Mouse (Mus musculus) layer of hippocampus, adult 11-12 months (tissue): ENCODE results near the gene Epha7.

Experiments used
- DNase-seq: peaks from one replicate; pipeline ENCODE4 v3.0.0; 2022; ENCODE audit warnings: low spot score

Epha7 gene

DNA sequence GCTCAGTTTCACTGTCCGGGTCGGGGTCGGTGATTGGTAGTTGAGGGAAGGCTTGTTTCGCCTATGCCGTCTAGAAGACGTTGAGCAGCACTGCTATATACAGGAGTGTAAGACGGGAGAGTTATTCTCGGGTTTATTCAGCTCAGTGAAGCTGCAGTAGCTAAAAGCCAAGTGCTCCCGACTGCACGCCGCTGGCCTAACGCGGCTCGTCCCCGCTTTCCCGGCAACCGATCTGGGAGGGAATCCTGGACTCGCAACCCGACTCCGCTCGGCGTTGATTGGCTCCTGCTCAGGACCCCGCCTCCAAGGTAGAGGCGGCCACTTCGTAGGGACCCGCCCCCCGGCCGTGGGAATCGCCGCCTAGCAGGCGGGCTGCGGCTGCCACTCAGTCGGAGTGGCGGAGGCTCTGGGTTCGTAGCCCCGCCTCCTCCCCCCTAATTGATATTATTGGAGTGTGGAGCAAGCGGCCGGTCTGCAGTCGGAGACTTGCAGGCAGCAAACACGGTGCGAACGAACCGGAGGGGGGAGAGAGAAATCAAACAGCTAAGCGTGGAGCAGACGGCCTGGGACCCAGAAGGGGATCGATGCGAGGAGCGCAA, at the start of gene Epha7:
Gene Epha7, plus strand, starts transcription at position 441 of the 599 bp plus-strand sequence.
- peak; percentile 93 for DNase-seq

DNA sequence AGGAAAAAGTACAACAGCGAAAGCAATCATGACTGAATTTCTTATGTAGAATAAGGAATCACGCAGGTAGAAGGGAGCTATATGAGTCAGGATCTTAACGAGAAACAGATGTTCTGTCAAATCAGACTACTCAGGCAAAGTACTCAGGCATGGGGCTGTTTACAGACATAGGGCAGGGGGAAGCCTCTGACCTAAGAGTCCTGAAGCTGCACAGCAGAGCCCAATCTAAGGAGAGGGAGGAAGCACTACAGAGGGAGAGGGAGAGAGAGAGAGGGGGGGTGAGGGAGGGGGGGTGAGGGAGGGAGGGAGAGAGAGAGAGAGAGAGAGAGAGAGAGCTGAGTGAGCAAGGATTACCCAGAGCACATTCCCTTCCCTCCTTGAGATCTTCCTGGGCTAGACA, 29.0 kb upstream of the Epha7 start:
- no peak for DNase-seq

DNA sequence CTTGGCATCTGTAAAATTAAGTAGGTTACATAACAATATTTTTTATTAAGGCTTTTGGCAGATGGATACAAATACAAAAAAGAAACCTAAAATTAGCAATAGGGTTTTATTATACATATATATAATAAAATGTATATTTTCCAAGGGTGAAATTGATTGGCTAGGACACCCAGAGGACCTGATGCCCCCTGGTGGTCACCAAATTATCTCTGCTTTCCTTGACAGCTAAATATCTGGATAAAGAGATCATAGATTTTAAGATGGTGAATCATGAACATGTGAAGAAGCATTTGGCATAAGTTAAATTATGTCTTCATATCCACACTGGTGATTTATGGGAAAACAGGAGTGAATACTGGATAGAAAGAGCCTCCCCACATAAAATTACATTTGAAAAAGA, 4.1 kb upstream of the Epha7 start:
- DNase-seq, result peak; percentile 45

DNA sequence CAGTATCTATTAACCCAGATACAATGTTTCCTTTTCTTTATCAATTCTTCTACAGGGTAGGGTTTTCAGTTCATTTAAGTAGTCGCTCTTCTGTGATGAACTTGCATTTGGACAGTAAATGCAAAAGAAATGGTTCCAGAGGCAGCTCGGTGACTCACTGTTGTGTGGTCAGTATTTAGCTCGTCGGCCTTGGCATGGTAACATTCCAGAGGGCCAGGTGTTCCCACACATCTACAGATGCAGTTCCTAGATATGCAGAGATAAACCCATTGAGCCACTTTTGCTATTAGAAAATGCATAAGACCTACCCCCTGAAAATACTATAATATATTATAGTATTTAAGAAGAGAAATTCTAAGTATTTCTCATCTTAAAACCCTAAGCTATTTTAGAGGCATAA, 3.2 kb upstream of the Epha7 start:
- no peak for DNase-seq

DNA sequence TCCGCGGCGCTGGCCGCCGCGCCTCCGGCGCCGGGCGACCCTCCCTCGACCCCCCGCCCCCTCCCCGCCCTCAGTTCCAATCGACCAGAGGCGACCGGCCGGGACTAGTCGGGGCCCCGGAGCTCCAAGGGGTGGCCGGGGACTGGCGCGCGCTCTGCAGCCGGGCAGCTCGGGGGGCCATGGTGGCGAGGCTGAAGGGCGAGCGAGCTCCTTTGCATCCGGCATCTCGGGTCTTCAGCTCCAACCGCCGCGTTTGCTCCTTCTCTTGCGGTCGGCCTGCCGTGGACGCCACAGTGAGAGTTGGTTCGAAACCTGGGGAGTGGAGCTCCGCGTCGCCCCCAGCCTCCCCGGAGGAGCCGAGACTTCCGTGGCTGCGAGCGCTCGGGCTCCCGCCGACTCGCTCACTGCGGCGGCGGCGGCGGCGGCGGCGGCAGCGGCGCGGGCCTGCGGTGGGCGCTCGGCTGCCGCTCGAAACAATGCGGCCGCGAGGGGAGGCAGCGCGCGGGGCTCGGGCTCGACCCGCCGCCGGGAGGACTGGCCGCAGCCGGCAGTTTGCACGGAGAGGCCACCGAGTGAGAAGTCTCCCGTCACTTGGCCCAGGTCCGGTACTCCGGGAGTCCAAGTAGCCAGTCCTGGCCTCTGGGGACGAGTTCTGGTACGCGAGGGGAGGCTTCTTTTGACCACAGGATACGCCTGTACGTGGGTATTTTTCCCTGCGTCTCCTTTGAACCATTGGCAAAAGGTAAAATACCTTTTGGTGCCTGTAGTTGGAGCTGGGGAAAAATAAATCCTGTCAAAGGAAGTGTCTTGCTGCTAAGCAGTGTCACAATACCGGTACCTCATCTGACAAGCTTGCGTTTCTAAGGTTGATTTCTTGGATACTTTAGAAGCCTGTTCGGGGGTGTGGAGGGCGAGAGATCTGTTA, 882 bp downstream of the Epha7 start:
- DNase-seq, result peak; percentile 18

DNA sequence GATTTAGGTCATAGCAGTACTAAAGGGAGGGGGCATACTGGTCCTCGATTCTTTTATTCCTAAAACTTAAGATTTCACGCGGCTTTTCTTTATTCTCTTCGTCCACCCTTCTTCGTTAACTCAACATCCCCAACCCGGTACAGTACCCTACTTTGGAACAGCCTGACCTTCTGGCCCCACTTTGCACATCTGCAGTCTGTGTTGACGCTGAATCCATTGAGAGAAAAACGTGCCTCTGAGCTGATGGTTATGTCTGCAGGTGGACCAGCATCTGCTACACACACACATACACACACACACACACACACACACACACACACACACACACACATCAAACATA, 1.5 kb downstream of the Epha7 start:
- DNase-seq, result no peak

DNA sequence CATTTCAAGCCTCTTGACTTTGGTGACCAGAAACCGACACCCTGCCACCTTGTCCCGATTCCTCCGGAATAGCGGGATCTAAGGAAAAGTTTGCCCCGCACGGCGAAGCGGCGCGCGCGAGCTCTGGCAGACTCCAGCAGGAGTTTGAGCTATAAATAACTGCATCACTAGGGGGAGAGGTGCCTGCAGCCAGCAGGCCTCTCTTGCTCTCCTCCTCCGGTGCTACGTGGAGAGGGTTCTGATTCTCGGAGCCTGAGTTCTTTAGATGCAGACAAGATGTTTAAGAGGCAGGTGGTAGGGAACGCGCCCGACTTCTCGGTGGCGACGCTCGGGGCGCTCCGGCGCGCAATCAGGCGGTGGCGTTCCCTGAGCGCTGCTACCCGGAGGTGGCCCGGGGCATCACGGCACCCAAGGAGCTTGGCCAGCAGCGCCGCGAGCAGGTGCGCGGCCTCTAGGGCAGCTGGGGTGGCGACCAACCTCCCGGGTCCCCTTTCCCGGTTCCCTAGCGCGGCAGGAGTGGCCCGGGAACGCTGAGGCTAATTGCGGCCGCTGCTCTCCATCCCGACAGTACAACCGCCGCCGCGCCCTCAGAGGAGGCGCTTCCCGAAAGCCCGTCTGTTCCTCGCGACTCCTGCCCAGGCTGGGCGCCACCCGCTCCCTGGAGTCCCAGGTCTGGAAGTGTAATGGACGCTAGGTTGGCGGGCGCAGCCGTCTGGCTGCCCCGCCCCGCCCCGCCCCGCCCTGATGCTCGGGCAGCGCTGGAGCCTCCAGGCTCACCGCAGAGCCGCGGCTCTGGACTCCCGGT, 2.1 kb downstream of the Epha7 start:
- peak; percentile 45 for DNase-seq

DNA sequence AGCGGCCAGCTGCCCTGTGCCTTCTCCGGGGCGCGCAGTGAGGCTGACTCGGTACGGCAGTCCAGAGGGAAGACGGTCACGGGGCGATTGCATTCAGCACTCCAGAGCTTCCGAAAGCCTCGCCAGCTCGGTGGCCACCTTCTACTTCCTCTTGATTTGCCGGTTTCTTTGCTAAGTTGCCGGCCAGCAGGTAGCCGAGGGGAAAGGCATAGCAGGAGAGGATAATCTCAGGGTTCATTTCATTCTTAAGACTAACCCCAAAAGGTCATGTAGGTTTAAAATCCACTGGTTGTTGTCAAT, 2.6 kb downstream of the Epha7 start:
- DNase-seq, result no peak

DNA sequence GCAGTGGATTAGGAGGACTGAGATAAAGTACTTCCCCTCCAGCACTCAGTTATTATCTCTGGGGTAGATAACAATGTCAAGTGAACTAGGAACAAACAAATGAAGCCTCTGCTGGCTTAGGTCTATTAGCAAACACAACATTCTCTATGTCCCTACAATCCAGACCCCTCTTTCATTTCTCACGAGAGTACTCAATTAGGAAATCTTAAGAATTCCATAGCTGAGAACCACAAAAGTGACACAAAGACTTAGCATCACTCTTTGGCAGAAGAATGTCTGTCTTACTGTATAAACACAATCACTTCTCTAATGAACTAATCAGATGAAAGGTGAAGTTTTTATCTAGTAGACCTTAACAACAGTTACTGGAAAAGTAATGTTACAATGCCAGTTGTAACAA, 10.7 kb downstream of the Epha7 start:
- DNase-seq, result no peak

DNA sequence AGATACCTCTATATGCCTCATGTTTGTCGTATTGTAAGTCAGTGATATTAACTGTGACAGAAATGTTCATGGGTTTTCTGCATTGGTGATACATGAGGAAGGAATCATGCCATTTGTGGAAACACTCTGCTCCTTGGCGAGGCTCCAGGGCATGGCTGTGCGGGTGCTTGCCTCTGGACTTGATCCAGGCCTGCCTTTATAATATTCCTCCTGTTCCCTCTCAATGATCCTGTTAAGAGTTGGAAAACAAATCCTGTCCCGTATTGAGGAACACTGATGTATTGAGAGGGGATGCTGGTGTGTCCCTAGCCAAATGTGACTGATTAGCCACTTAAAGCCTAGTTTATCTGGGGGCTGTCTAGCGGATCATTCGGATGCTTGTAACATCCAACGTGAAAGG, 11.7 kb downstream of the Epha7 start:
- DNase-seq, result no peak

DNA sequence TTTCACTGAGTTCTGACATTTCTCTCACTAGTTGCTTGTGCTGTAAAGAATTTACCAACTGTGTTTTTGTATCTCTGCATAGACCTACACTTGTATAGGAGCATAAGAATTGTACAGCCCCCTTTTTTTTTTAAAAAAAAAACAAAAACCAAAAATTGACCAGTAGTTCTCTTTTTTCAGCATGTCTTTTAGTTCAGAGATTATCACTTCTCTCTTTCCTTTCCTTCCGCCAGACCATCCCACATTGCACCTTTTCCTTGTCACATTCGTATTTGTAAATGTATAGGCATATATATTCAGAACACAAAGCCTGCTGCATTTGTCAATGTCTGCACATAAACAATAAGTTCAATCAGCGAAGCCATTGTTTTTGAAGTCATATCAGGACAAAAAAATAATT, 24.7 kb downstream of the Epha7 start:
- DNase-seq, result no peak

DNA sequence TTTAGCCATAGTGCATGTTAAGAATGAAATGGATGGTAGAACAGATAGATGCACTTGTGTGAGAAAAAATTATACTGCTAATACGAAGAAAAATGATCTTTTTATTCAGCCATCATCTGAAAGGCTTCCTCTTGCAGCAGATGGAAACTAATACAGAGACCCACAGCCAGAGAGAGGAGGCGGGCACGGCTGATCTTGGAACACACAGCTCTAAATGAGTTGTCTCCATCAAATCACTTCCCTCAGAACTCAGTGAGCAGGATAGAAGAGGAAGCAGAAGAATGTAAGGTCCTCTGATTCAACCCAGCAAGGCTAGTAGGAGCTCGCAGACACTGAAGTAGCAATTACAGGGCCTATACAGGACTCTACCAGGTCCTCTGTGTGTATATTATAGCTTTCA, 33.4 kb downstream of the Epha7 start:
- no peak for DNase-seq

DNA sequence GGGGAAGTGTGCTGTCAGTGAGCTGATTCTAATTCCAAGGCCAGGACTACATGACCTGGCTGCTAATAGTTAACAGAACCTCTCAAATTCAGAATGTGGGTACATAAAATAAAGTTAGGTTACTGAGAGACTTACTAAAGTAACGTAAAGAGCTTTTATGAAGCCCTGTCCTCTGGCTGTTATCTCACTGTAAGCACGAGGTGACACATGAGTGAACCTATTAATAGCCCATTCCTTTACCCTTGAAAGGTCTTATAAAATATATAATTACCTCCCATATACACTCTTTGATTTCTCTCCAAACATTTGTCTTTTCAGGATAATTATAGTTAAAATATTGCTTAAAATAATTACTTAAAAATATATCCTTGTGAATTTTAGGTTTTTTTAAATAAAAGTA, 37.5 kb downstream of the Epha7 start:
- DNase-seq, result no peak

DNA sequence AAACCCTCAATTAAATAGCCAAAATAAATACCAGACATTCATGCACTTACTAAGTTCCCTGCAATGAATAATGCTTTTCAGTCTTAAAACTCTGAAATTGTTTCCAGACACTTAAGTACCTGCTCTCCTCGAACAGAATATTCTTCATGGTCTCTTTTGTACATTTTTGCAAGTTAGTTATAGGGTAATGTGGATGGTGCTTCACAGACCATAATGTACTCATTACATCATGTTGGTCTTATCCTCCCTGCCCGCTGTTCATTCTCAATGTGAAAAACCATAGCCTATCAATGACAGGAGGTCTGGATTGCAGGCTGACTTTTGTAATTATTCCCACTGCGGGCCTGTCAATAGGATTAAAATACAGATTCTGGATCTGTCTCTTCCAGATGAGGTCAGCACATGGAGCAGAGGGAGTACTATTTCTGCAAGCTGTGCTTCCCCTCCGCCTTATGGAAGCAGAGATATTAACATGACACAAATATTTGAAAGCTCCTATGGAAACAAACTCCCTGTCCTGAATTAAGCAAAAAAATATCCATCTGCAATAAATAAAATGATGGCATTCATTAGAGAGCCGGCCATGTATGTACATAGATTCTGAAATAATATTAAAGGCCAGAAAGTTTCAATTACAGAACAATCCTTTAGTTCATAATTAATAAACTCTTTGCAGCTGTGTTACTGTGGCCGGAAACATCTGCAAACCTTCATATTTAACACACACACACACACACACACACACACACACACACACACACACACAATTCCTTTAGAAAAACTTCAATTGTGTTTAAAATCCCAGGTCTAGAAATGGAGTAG, 50.1 kb downstream of the Epha7 start:
- DNase-seq, result no peak

DNA sequence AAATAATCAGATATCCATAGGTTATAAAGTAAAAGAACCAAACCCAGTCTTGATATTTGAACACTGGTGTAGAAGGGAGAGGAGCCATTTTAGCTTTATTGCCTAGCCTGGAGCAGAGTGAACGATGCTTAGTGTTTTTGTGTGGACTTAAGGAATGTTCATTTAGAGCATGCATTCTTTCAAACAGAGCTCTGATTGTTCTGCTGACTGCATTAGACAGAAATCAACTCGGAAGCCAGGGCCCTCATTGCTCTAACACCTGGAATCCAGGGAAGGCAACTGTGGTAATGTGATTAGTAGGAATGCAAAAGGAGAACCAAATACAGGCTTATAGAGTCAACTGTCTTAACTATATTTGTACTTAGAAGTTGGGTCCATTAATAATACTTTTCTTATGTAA, 53.5 kb downstream of the Epha7 start:
- DNase-seq, result no peak

DNA sequence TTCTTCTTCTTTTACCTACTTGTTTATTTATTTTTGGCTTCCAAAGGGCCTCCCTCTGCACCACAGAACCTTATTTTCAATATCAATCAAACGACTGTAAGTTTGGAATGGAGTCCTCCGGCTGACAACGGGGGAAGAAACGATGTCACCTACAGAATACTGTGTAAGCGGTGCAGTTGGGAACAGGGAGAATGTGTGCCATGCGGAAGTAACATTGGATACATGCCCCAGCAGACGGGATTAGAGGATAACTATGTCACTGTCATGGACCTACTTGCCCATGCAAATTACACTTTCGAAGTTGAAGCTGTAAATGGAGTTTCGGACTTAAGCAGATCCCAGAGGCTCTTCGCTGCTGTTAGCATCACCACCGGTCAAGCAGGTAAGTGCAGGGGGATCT, 58.7 kb downstream of the Epha7 start:
- DNase-seq, result no peak

DNA sequence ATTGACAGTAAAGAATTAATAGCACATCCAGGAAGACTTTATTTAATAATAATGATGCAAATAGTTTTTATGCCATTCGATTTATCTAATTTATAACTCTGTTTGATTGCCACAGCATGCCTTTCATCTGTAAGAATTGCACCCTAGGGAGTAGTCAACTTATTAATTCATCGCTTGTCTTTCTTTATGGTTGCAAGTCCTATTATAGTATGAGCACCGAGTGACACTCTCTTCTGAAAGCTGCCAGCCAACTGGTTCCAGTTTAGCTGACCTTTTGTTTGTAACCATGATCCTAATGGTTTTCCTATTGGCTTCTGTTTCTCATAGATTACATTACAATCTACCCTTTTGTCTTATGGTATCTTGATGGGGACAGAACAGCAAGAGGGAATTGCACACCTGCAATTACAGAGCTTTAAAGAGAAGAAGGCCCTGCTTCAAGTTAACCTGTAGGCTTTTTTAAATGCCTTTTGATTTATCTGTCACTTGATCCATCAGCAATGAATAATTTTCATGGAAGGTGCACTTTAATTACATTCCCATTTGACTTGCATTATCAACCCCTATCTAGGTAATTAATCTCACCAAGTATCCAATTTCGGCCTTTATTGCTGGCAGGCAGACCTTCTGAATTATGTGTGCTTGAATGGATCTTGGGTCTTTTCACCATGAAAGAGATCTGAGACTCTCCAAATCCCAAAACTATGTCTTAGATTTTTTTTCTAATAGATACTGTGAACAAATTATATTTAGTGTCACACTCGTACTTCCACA, 68.5 kb downstream of the Epha7 start:
- DNase-seq, result no peak

DNA sequence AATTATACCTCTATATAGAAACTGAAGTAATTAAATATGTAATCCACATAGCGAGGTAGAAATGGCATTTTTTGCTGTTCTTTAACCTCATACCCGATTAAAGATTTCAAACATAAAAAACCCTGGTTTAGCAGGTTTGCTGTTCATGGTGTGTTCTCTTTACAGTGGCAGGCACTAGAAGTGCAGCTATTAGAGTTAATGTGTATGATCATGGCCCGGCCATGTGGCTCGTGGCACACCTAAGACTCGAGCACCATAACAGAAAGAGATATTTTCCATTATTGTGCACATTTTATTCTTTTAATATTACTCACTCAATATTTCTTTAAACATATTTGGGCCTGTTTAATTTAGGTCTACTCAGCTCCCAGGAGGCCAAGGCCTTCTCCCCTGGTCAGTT, 76.7 kb downstream of the Epha7 start:
- no peak for DNase-seq

DNA sequence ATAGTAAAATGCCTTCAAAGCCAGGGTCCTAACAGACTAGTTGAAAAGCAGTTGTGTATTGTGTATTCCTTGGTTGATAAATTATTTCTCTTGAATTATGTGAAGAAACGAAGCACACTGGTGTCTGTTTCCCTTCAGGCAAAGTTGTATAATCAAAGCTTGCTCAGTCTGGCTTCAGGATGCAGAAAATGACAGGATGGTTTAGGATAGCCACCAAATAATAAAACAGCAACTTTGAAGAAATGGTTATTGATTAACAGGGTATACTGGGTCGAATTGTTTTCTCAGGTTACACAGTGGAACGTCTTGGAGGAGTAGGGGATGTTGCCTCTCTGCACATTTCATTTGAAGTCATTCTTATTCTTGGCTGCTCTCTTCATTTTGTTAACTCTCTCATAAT, 77.2 kb downstream of the Epha7 start:
- no peak for DNase-seq

DNA sequence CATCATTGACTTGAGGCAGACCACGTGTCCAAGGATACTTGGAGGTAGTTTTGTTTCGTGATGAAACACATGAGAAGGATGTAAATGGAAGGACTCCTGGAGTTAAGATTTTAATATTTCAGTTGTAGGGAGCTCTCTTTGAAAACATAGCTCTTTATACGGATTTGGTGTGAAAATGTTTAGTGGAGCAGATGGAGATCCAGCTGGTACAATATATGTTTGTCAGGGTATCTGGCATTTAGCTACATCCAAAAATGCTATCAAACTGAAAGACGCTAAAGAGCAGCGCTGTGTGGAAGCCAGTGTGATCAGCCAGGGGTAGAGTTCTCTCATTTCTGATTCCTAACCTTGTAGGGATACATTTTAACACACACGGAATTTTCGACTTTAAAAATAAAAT, 82.5 kb downstream of the Epha7 start:
- DNase-seq, result peak; percentile 63

DNA sequence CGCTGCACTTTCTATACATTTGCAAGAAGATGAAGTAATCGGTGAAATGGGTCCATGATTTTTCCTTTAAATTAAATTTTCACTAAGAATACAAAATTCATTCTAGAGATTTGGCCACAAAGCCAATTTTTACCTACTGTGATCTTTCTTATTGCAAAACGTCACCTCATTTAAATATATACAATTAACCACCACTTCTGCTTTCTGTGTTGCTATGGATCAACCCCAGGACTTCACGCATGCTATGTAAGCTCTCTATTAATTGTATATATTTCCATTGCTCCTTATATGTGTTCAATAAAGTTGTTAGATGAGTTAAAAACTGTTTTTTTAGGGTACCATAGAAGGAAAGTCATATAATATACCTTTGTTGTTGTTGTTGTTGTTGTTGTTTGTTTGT, 86.4 kb downstream of the Epha7 start:
- DNase-seq, result no peak

DNA sequence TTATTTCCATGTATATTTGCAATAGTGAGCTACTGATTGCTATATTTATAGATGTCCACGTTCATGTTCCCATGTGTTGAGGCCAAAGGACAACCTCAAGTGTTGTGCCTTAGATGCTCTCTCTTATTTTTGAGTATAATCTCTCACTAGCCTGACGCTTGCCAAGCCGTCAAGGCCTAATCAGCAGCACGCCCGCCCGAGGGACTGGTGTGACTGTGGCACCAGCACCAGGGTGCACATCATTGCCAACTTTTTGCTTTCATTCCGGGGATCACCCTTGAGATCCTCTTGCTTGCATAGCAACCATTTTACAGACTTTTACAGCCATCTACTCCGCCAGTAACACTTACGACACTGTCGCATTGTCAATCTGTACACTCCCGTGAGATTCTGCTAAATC, 86.9 kb downstream of the Epha7 start:
- DNase-seq, result no peak
